Mouse (Mus musculus): ENCODE measurements around the gene Gm28778. TPM values are rescaled to one million over a fixed set of nuclear protein-coding genes. Genes with fewer than 3 reads are reported as not detected.

Gm28778 gene
- total RNA-seq, 2 experiments from 2014 or later = 1.5 to 2.0 TPM

Other genes starting within 250 kb of the Gm28778 start
- gene Mstn, start 235.5 kb upstream of the Gm28778 start, total RNA-seq (2021) = under 1 TPM; 0.26 to 0.40 TPM
- not detected for gene 1700019A02Rik, start 109.5 kb upstream of the Gm28778 start, total RNA-seq (2021)
- gene Pms1, start 93 bp upstream of the Gm28778 start, total RNA-seq (2021) = 10 to 100 TPM; 33.2 to 39.9 TPM
- 1 to 10 TPM; 8.3 to 9.9 TPM for gene Ormdl1, start within 50 bp of the Gm28778 start, total RNA-seq (2021)
- gene Osgepl1, start 16.5 kb downstream of the Gm28778 start, total RNA-seq (2021) = 10 to 100 TPM; 17.8 to 22.7 TPM
- not detected for gene Asdurf, start 55.5 kb downstream of the Gm28778 start, total RNA-seq (2021)
- not detected for gene Gm28551, start 55.6 kb downstream of the Gm28778 start, total RNA-seq (2021)
- gene Asnsd1, start 55.6 kb downstream of the Gm28778 start, total RNA-seq (2021) = 10 to 100 TPM; 23.9 to 24.9 TPM